8 mouse cellular contexts compared by ENCODE assay signal in genomic region chr14:47297785-47298407, GRCm38 (mm10). TPM values are rescaled to one million over a fixed set of nuclear protein-coding genes. Genes with fewer than 3 reads are reported as not detected.
DNase-seq lines count a peak whose midpoint lies in the region; ATAC-seq and TF ChIP-seq lines count a peak whose summit lies in the region.

TSS of gene Mapk1ip1l (plus strand) at chr14:47298266.

- peak; percentile 90 for ATAC-seq in forebrain, embryonic 16.5 days
- peak; percentile 92 for ATAC-seq in lung, embryonic 14.5 days (ENCODE audit: insufficient read depth)

- H3K36me3 ChIP-seq in ES-E14 (ENCODE audit: control insufficient read depth, insufficient read depth, low read length, poor library complexity, severe bottlenecking): peaks cover 1% of the 10 kb centered on the region; the same call in 1 of the 2 replicates
- H3K36me3 ChIP-seq in forebrain, embryonic 16.5 days (ENCODE audit: control insufficient read depth, insufficient read depth): no peaks in the 10 kb centered on the region
- peaks cover 3% of the 10 kb centered on the region; the same call in 1 of the 2 replicates for H3K36me3 ChIP-seq in lung, embryonic 14.5 days (ENCODE audit: insufficient read depth)
- no peaks in the 10 kb centered on the region for H3K36me3 ChIP-seq in thymus, adult 2 months (ENCODE audit: control insufficient read depth, insufficient read depth, low read length)

- H3K9me3 ChIP-seq in ES-E14 (ENCODE audit: control insufficient read depth, insufficient read depth, low read depth, low read length): no peaks in the 10 kb centered on the region
- no peaks in the 10 kb centered on the region for H3K9me3 ChIP-seq in forebrain, embryonic 16.5 days (ENCODE audit: control insufficient read depth, low read length)
- H3K9me3 ChIP-seq in lung, embryonic 14.5 days (ENCODE audit: low read depth, low read length): no peaks in the 10 kb centered on the region

- TF ChIP-seq POLR2A in olfactory bulb, adult 2 months (IDR thresholded peaks at IDR 0.05; ENCODE audit: insufficient read depth, low read depth, low read length): peak; percentile 56
- peak; percentile 59; the same call in 1 of the 2 replicates for TF ChIP-seq POLR2A in thymus, adult 2 months (IDR thresholded peaks at IDR 0.05; ENCODE audit: control insufficient read depth, extremely low read depth, insufficient read depth, low read length, poor library complexity)

- DNase-seq in ES-E14 (ENCODE audit: low read depth, low spot score): peak; percentile 70
- DNase-seq in cerebellum, adult 11-12 months: peak; percentile 86
- DNase-seq in heart, postnatal 36 days: peak; percentile 95 to 97
- DNase-seq in layer of hippocampus, adult 2 months (ENCODE audit: low spot score in 2 of 2): peak; percentile 88 to 95
- peak; percentile 94 for DNase-seq in lung, embryonic 14.5 days
- peak; percentile 91 for DNase-seq in thymus, adult 2 months

- no peaks in the 10 kb centered on the region for H3K27me3 ChIP-seq in forebrain, embryonic 16.5 days (replicated peaks; ENCODE audit: control insufficient read depth, insufficient read depth, low read length)
- no peaks in the 10 kb centered on the region for H3K27me3 ChIP-seq in lung, embryonic 14.5 days (ENCODE audit: insufficient read depth, low read length)
- H3K27me3 ChIP-seq in thymus, adult 2 months (ENCODE audit: control insufficient read depth, insufficient read depth, low read length): no peaks in the 10 kb centered on the region

- H3K27ac ChIP-seq in ES-E14 (ENCODE audit: insufficient read depth, low read depth, low read length, poor library complexity, severe bottlenecking): peak within 1 kb of the TSS; percentile 98
- H3K27ac ChIP-seq in forebrain, embryonic 16.5 days (ENCODE audit: low read length): peak within 1 kb of the TSS; percentile 90
- H3K27ac ChIP-seq in layer of hippocampus, adult 2 months: peak within 1 kb of the TSS; percentile 99
- peak within 1 kb of the TSS; percentile 98 for H3K27ac ChIP-seq in lung, embryonic 14.5 days (ENCODE audit: low read depth)
- peak within 1 kb of the TSS; percentile 82 for H3K27ac ChIP-seq in olfactory bulb, adult 2 months (ENCODE audit: insufficient read depth, low read depth, low read length)
- peak within 1 kb of the TSS; percentile 59 for H3K27ac ChIP-seq in thymus, adult 2 months (ENCODE audit: control insufficient read depth, insufficient read depth, low read length)

- peak; percentile 100 for TF ChIP-seq CTCF in layer of hippocampus, adult 2 months (conservative IDR thresholded peaks at IDR 0.05)
- peak; percentile 91 for TF ChIP-seq CTCF in lung, embryonic 14.5 days (IDR thresholded peaks at IDR 0.05; ENCODE audit: low read depth)
- peak; percentile 94 for TF ChIP-seq CTCF in olfactory bulb, adult 2 months (IDR thresholded peaks at IDR 0.05; ENCODE audit: insufficient read depth, low read depth, low read length)
- TF ChIP-seq CTCF in thymus, adult 2 months (IDR thresholded peaks at IDR 0.05; ENCODE audit: borderline replicate concordance, control insufficient read depth, extremely low read depth, insufficient read depth, low read length, poor library complexity): peak; percentile 96

- H3K4me3 ChIP-seq in ES-E14 (ENCODE audit: insufficient read depth in 1 of 2, low read depth in 1 of 2, low read length in 2 of 2, poor library complexity in 1 of 2, severe bottlenecking in 1 of 2): peak within 1 kb of the TSS; percentile 95 to 99
- H3K4me3 ChIP-seq in forebrain, embryonic 16.5 days (replicated peaks; ENCODE audit: low read length): peak within 1 kb of the TSS; percentile 72
- H3K4me3 ChIP-seq in layer of hippocampus, adult 2 months: peak within 1 kb of the TSS; percentile 98
- peak within 1 kb of the TSS; percentile 96 for H3K4me3 ChIP-seq in lung, embryonic 14.5 days (ENCODE audit: low read depth, low read length)
- peak within 1 kb of the TSS; percentile 100 for H3K4me3 ChIP-seq in olfactory bulb, adult 2 months (ENCODE audit: insufficient read depth, low read depth, low read length)
- H3K4me3 ChIP-seq in thymus, adult 2 months (ENCODE audit: control insufficient read depth, insufficient read depth, low read length): peak within 1 kb of the TSS; percentile 96

- H3K4me1 ChIP-seq in ES-E14 (ENCODE audit: control insufficient read depth in 2 of 2, insufficient read depth in 2 of 2, low read length in 2 of 2, poor library complexity in 1 of 2): peaks cover 4 to 16% of the 10 kb centered on the region in 2 experiments
- peaks cover 16% of the 10 kb centered on the region for H3K4me1 ChIP-seq in forebrain, embryonic 16.5 days (replicated peaks; ENCODE audit: control insufficient read depth, insufficient read depth, low read length)
- H3K4me1 ChIP-seq in lung, embryonic 14.5 days (ENCODE audit: insufficient read depth): peaks cover 3% of the 10 kb centered on the region; the same call in 1 of the 2 replicates
- peaks cover 2% of the 10 kb centered on the region; the same call in 1 of the 2 replicates for H3K4me1 ChIP-seq in olfactory bulb, adult 2 months (ENCODE audit: control insufficient read depth, insufficient read depth, low read length)
- 0 out of 2 replicates have a peak, but pooled peaks cover 5% of the 10 kb centered on the region for H3K4me1 ChIP-seq in thymus, adult 2 months (replicated peaks; ENCODE audit: control insufficient read depth, insufficient read depth, low read length)

- WGBS in forebrain, embryonic 16.5 days: under 1% methylated on average over 34 of the region's 34 CpGs
- under 1% methylated on average over 34 of the region's 34 CpGs for WGBS in lung, embryonic 14.5 days
- WGBS in olfactory bulb, adult 2 months: 1% methylated on average over 34 of the region's 34 CpGs
- WGBS in thymus, adult 2 months: under 1% methylated on average over 34 of the region's 34 CpGs

- intact Hi-C loops in heart, postnatal 36 days (cut with DNase I): loop anchor here (2.0 kb wide), 1 partner anchor 21 kb away; the partner anchor contains the start of genes Socs4 and Wdhd1

- peak within 1 kb of the TSS; percentile 86 for H3K4me2 ChIP-seq in forebrain, embryonic 16.5 days (ENCODE audit: low read length)
- peak within 1 kb of the TSS; percentile 76 for H3K4me2 ChIP-seq in lung, embryonic 14.5 days

- in situ Hi-C loops in ES-E14 (cut with MboI; ENCODE audit: low sequenced_read_pairs in 2 of 2, unreplicated experiment in 2 of 2): no loop called here

- peak within 1 kb of the TSS; percentile 99 for H3K9ac ChIP-seq in ES-E14 (ENCODE audit: insufficient read depth, low read depth, low read length, poor library complexity, severe bottlenecking)
- peak within 1 kb of the TSS; percentile 77 for H3K9ac ChIP-seq in forebrain, embryonic 16.5 days (replicated peaks; ENCODE audit: low read depth, low read length)
- H3K9ac ChIP-seq in lung, embryonic 14.5 days: peak within 1 kb of the TSS; percentile 99

TF ChIP-seq in ES-E14, 5 proteins besides CTCF, POLR2A, EP300 and RAD21:
- TF ChIP-seq HCFC1 (IDR thresholded peaks at IDR 0.05; ENCODE audit: borderline replicate concordance, insufficient read depth, low read length) (no peak), MAFK (IDR thresholded peaks at IDR 0.05; ENCODE audit: insufficient read depth, low read depth, low read length) (no peak), ZNF384 (IDR thresholded peaks at IDR 0.05; ENCODE audit: low read depth, low read length) (no peak), ZC3H11A (IDR thresholded peaks at IDR 0.05; ENCODE audit: borderline replicate concordance, low read depth, low read length) (no peak), CHD2 (IDR thresholded peaks at IDR 0.05; ENCODE audit: low read depth, low read length) (no peak)

RNA-seq across cellular contexts. Expression of gene Mapk1ip1l, which starts in this region (rescaled TPM):
- 57.1 and 89.1 TPM in 2 replicates for total RNA-seq in ES-E14 (2012; rRNA removed)
- polyA plus RNA-seq in forebrain, embryonic 16.5 days (2015; fragmentation: Nextera tagmentation; extraction: Ambion mirVana): 59.8 and 62.1 TPM in 2 replicates
- total RNA-seq in heart, postnatal 36 days (2021): 10 to 100 TPM; 28.1 to 28.2 TPM
- total RNA-seq in layer of hippocampus, adult 2 months (2021): 10 to 100 TPM; 55.1 to 59.2 TPM
- polyA plus RNA-seq in lung, embryonic 14.5 days (2014; fragmentation: Nextera tagmentation; extraction: Ambion mirVana): 97.1 and 101 TPM in 2 replicates
- not detected in 2 replicates for polyA plus RNA-seq in olfactory bulb, adult 2 months (2012; ENCODE audit: insufficient read depth, insufficient read length, low replicate concordance, missing spikeins)
- polyA plus RNA-seq in thymus, adult 2 months (2012; rRNA removed): 104 and 106 TPM in 2 replicates

Comparison
In these comparisons a context has a peak if more than half of its experiments do, and no peak if none do; other contexts are left out.
1. Peak in every context shown above with its lines: DNase-seq, ATAC-seq, H3K4me3 ChIP-seq and H3K27ac ChIP-seq.